Mouse (Mus musculus) liver, embryonic 14.5 days (tissue): ENCODE data around the gene Ehmt1. TPM values are rescaled to one million over a fixed set of nuclear protein-coding genes. Genes with fewer than 3 reads are reported as not detected.

Source experiments
- ATAC-seq: fragments of 200-750 bp; cut with Nextera tagmentation; 2 replicates; pipeline ENCODE4 v1.8.0; 2017; ENCODE audit warnings: moderate number of reproducible peaks, mild to moderate bottlenecking, moderate library complexity; ENCODE audit not compliant: insufficient read depth
- DNase-seq, 3 experiments: peaks; one replicate each; pipeline ENCODE4 v3.0.0-alpha.2; 2012 to 2013; ENCODE audit warnings: low read depth in 3 of 3, low spot score in 3 of 3
- H3K27ac ChIP-seq: fragments of 300-500 bp; sonication (generic); 2 replicates; pipeline ENCODE4 v1.5.1; 2014; ENCODE audit warnings: moderate library complexity, mild to moderate bottlenecking, control low read depth, inconsistent platforms
- H3K27me3 ChIP-seq: fragments of 300-500 bp; sonication (generic); 2 replicates; pipeline ENCODE4 v1.6.1; 2014; ENCODE audit warnings: mild to moderate bottlenecking, low read length, moderate library complexity; ENCODE audit not compliant: control insufficient read depth, insufficient read depth
- H3K36me3 ChIP-seq: fragments of 300-500 bp; sonication (generic); replicated peaks from 2 replicates; pipeline ENCODE4 v1.6.1; 2014; ENCODE audit warnings: low read depth; ENCODE audit not compliant: control insufficient read depth, insufficient read depth
- H3K4me1 ChIP-seq, 2 experiments: fragments of 200-500 bp in 1 of 2; fragments of 300-500 bp in 1 of 2; sonication (generic) in 1 of 2; replicated peaks; 2 replicates each; pipeline ENCODE4 v1.6.1; 2012 to 2014; ENCODE audit warnings: antibody characterized with exemption in 1 of 2, inconsistent platforms in 1 of 2, low read length in 1 of 2; ENCODE audit not compliant: control insufficient read depth in 2 of 2, insufficient read depth in 2 of 2
- H3K4me2 ChIP-seq: fragments of 300-500 bp; sonication (generic); 2 replicates; pipeline ENCODE4 v1.6.1; 2014; ENCODE audit warnings: low read depth, mild to moderate bottlenecking, control low read depth, moderate library complexity
- H3K4me3 ChIP-seq, 2 experiments: fragments of 200-500 bp in 1 of 2; fragments of 300-500 bp in 1 of 2; sonication (generic) in 1 of 2; 2 replicates each; pipeline ENCODE4 v1.5.1; 2012 to 2014; ENCODE audit warnings: low read depth in 2 of 2, low read length in 2 of 2, mild to moderate bottlenecking in 2 of 2, control low read depth in 1 of 2, inconsistent platforms in 1 of 2, moderate library complexity in 1 of 2; ENCODE audit not compliant: insufficient read depth in 1 of 2
- H3K9ac ChIP-seq: fragments of 300-500 bp; sonication (generic); replicated peaks from 2 replicates; pipeline ENCODE4 v1.6.1; 2014; ENCODE audit warnings: mild to moderate bottlenecking, control low read depth, moderate library complexity
- H3K9me3 ChIP-seq: fragments of 300-500 bp; sonication (generic); 2 replicates; pipeline ENCODE4 v1.6.1; 2016; ENCODE audit warnings: low read length, mixed read lengths; ENCODE audit not compliant: control insufficient read depth
- CTCF ChIP-seq: IDR thresholded peaks from 2 replicates; pipeline ENCODE4 v1.5.1; 2016; ENCODE audit warnings: antibody characterized with exemption, low read depth, control low read depth
- EP300 ChIP-seq: IDR thresholded peaks from 2 replicates; pipeline ENCODE4 v1.6.1; 2016; ENCODE audit warnings: antibody characterized with exemption, low read depth
- WGBS: fragments of 180-500 bp; shearing (Covaris S2); extraction: QIAGEN DNeasy Blood & Tissue Kit; methylation state at CpG from one replicate; pipeline ENCODE4 v1.1.7; 2014; ENCODE audit not compliant: insufficient replicate concordance; 5-methylcytosine and 5-hydroxymethylcytosine counted together
- polyA plus RNA-seq, 2 experiments: library from polyadenylated mRNA; depleted of rRNA in 1 of 2; stranded (reverse) in 1 of 2; unstranded in 1 of 2; fragments of >200 nt; fragmentation: Nextera tagmentation in 1 of 2; extraction: Ambion mirVana in 1 of 2; gene quantifications; 2 replicates each; pipeline versions ENCODE4 v1.2.1 to v1.2.3; 2012 to 2014

Gene Ehmt1
- polyA plus RNA-seq, 2 experiments = 10.6 to 15.1 TPM

GRCm38 (mm10) chr2:24912589-24912988, 6.8 kb downstream of the Ehmt1 start:
- no peak for TF ChIP-seq EP300
- no peak for TF ChIP-seq CTCF
- Histone ChIP-seq H3K36me3 (no peaks in the 10 kb centered on the region), H3K9me3 (no peaks in the 10 kb centered on the region), H3K4me3 (no peak overlapping the region), H3K4me2 (no peak overlapping the region), H3K9ac (no peak overlapping the region), H3K27ac (no peak overlapping the region), H3K27me3 (no peaks in the 10 kb centered on the region), H3K4me1 (peaks cover 2 to 3% of the 10 kb centered on the region in 2 experiments)
- no peak for DNase-seq
- no peak for ATAC-seq

- Histone ChIP-seq H3K36me3 (no peaks in the 10 kb centered on the region), H3K4me2 (no peak overlapping the region), H3K27ac (no peak overlapping the region), H3K27me3 (no peaks in the 10 kb centered on the region), H3K4me3 (no peak overlapping the region), H3K9me3 (no peaks in the 10 kb centered on the region), H3K9ac (no peak overlapping the region), H3K4me1 (no peaks in the 10 kb centered on the region)
- no peak for ATAC-seq
- no peak for DNase-seq
- 82% methylated on average over 4 of the region's 4 CpGs for WGBS
- TF ChIP-seq CTCF = no peak
Measured at GRCm38 (mm10) chr2:24912189-24912588, 7.2 kb downstream of the Ehmt1 start.

GRCm38 (mm10) chr2:24910481-24910880, 8.9 kb downstream of the Ehmt1 start:
- WGBS = 54% methylated on average over 4 of the region's 4 CpGs
- H3K36me3 ChIP-seq = no peaks in the 10 kb centered on the region
- 0 out of 4 replicates have a peak, but pooled peaks cover 0 to 2% of the 10 kb centered on the region in 2 experiments for H3K4me1 ChIP-seq
- H3K27ac ChIP-seq = no peak overlapping the region
- no peak for TF ChIP-seq CTCF
- no peak for TF ChIP-seq EP300
- DNase-seq (no peak), ATAC-seq (no peak)
- H3K4me3 ChIP-seq = no peak overlapping the region
- no peaks in the 10 kb centered on the region for H3K9me3 ChIP-seq
- no peaks in the 10 kb centered on the region for H3K27me3 ChIP-seq
- H3K4me2 ChIP-seq = no peak overlapping the region
- H3K9ac ChIP-seq = no peak overlapping the region

- Histone ChIP-seq H3K36me3 (no peaks in the 10 kb centered on the region), H3K9ac (no peak overlapping the region), H3K4me3 (no peak overlapping the region), H3K4me2 (no peak overlapping the region), H3K9me3 (no peaks in the 10 kb centered on the region), H3K27me3 (no peaks in the 10 kb centered on the region), H3K4me1 (peaks cover 0 to 4% of the 10 kb centered on the region in 2 experiments; a peak in 1 of 4 replicates), H3K27ac (no peak overlapping the region)
- no peak for DNase-seq
- no peak for ATAC-seq
- no peak for TF ChIP-seq EP300
- no peak for TF ChIP-seq CTCF
- WGBS = 17% methylated on average over 2 of the region's 2 CpGs
Measured at GRCm38 (mm10) chr2:24905653-24906155, 13.7 kb downstream of the Ehmt1 start.

GRCm38 (mm10) chr2:24904823-24905652, 14.4 kb downstream of the Ehmt1 start:
- no peak overlapping the region for H3K27ac ChIP-seq
- peaks cover 0 to 4% of the 10 kb centered on the region in 2 experiments; a peak in 1 of 4 replicates for H3K4me1 ChIP-seq
- WGBS = 78% methylated on average over 11 of the region's 11 CpGs
- no peaks in the 10 kb centered on the region for H3K27me3 ChIP-seq
- no peak for ATAC-seq
- no peak overlapping the region for H3K4me2 ChIP-seq
- no peaks in the 10 kb centered on the region for H3K36me3 ChIP-seq
- DNase-seq = no peak
- H3K9me3 ChIP-seq = no peaks in the 10 kb centered on the region
- H3K4me3 ChIP-seq = no peak overlapping the region
- no peak overlapping the region for H3K9ac ChIP-seq
- no peak for TF ChIP-seq CTCF
- no peak for TF ChIP-seq EP300
